Mouse (Mus musculus): Measurements from ENCODE around the gene Hmga2. TPM values are rescaled to one million over a fixed set of nuclear protein-coding genes. Genes with fewer than 3 reads are reported as not detected.
A peak's percentile ranks its signal among the peaks of the same experiment; 100 is the strongest.

Gene Hmga2
- total RNA-seq, 2 experiments from 2014 or later, result not detected

DNA sequence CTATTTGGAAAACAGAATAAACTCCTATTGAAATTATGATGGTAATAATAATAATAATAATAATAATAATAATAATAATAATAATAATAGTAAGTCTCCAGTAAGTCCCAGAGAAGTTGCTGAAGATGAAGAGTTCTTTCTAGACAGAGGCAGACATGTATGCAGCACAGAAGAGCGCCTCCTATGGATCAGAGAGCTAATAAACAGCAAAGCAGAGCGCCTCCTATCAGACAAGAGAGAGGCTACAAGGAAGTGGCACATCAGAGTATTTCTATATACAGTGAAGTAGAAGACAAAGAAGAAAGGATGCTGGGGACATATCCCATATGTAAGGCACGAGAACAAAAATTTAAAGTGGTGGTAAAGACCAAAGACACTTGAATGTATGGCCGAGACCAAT lies 70.9 kb downstream of the Hmga2 start:
- DNase-seq (ENCODE audit: low spot score), result no peak
- intact Hi-C loops (cut with DNase I), result no loop called here

DNA sequence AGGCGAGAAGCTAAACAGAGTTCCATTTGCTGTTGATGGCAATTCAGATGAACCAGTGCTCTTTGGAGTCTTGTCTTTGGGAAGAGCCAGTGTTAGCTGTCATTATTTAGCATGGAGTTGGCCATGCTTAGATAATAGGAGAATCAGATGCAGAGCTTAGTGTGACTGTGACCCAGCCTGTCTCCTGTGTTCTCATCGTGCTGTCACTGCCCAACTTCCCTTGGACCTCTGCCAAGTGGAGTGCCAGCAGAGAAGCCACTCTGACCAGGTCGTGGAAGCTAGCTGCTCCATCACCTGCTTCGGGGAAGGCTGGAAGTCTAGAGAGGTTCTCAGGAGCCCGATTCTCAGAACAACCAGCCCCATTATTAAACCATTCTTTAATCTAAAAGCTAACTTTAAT lies 73.3 kb downstream of the Hmga2 start:
- no peak for DNase-seq (ENCODE audit: low spot score)
- intact Hi-C loops (cut with DNase I), result no loop called here

DNA sequence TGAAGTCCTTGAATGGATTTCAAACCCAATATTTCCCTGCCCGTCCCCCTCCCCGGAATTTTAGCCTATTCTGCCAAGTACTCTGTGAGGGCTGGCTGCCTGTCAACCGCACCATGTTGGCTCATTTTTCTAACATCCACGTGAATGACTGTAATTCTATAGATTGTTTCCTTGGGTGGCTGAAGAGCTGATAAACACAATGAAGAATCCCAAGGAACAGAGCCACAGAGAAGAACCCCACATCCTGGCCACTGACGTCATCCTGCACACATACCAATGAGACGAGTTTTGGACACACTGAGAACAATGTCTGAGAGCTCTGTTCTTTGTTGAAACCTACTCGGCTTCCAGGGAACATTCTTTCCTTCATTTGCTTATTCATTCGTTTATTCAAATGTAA lies 74.5 kb downstream of the Hmga2 start:
- intact Hi-C loops (cut with DNase I), result no loop called here
- DNase-seq (ENCODE audit: low spot score), result no peak

DNA sequence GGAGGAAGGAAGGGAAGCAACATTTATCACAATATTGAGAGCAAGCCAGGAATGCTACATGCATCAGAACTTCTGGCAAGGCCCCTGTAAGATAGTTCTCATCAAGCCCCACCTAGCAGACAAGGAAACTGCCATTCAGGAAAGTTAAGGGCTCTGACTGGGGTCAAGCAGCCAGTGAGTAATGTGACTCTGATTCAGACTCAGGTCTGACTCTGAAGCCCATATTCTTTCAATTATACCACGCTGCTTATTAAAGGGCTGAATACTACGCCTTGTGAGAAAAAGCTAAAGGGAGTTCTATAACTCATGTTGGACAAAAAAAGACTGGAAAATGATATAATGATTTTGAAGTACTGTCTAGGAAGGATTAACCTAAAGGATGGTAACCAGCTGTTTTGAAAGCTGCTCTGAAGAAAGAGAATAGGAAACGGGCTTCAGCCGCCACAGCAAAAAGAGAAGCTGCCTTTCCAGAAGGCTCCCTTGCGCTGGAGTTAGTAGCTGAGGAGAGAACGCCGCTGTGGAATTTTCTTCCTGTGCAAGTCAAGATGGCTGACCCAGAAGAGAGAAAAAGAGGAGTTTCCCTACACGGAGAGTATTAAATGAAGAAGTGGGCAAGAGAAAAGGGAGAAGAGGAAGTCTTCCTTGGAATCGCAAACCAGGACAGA lies 76.3 kb downstream of the Hmga2 start:
- intact Hi-C loops (cut with DNase I), result no loop called here
- no peak for DNase-seq (ENCODE audit: low spot score)

DNA sequence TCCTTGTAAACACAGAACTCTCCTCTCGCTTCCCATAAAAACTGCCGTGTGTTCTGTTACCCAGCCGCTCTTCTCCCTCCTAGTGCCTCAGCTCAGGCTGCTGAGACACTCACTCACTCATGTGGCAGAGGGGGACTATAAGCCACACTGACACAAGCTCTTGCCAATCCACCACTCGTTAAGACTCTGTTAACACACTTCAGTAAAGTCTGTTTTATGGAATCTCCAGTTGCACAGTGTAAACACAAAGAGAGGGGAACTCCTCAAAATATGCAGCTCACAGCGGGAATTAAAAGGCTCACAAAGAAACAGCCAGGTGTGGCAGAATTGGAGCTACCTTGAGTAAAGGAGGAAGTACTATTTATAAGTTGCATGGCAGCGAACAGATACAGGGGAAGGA lies 77.5 kb downstream of the Hmga2 start:
- no peak for DNase-seq (ENCODE audit: low spot score)
- intact Hi-C loops (cut with DNase I), result no loop called here

DNA sequence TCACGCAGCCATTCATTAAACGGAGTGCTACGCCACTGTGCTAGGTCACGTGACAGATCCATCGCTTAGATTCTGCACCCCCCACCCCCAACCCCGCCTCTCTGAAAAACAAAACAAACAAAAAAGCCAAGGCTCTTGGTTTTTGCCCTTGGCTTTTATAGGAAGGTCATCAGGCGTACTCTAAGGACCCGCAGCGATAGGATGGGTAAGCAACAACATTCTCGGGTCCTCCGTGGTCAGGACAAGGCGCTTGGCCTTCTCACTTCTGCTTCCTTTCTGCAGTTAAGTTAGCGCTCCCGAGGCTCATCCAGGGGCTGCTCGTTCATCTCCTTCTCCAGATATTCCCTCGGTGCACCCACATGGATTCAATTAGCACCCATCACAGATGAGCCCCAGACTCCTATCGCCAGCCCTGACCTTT lies 79.0 kb downstream of the Hmga2 start:
- no peak for DNase-seq (ENCODE audit: low spot score)
- intact Hi-C loops (cut with DNase I), result no loop called here

DNA sequence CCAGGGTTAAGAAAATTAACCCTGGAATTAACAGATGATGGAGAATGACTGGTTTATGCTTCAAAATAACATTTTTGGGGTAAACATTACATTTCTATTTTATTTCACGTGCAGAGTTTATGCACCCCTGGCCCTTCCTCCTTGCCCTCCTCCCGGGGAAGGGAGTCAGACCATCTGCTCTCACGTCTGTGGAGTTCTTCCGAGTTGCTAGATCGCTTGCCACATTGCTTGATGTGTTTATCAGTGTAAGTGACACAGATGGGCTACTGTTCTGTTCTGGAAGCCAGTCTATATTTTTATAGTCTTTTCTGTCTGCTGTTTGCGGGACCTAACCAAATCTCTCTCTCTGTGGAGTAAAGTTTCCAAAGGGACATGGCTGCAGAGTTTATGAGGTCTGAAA lies 80.7 kb downstream of the Hmga2 start:
- intact Hi-C loops (cut with DNase I), result no loop called here

DNA sequence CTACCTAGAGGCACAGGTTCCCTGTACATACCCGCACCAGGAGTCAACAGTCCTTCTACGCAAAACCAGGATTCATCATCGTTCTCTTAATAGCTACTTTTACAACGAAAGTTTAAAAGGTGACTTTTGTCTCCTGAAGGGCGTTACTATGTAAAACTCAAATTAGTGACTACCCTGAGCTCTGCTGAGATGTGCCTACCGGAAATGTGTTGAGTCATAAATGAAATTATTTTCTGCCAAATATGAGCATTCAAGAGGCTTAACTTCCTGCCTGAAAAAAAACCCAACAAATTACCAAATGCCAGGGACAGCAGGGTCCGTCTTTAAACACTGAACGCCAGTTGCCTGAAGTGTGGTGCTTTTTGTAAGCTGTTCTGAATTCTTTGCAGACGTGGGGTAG lies 81.5 kb downstream of the Hmga2 start:
- no peak for DNase-seq (ENCODE audit: low spot score)
- intact Hi-C loops (cut with DNase I), result no loop called here

More for the DNA sequence above, 80.7 kb downstream of the Hmga2 start:
- no peak for DNase-seq (ENCODE audit: low spot score)

DNA sequence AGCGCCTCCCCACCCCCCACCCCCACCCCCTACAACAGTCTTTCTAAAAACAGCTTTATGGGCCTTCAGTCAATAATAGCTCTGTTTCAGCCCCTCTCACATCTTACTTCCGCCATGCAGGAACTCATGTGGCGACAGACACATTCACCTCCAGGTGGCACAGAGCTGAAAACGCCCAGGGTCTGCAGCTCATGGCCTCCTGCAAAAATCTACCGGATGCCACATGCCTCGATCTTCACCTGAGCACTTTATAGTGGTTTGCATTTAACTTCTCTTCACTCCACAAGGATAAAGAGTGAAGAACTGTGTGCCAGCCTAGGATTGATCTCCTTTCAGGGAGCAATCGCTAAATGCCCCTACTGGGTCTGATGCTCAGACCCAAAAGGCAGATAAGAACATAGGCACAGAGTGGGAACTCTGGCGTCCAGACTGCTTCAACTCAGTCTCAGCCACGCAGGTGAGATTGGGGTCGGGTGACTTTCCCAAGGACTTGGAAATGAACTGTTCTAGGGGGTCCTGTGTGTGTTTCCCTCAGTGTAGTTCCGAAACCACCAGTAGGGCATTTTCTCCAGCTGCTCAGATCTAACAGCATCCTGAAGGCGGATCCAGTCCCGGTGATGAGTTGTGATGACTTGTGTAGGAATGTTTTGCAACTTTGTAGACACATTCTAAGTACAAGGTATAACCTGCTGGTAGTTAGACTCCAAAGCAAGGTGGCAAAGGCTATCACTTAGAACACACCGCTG lies 84.1 kb downstream of the Hmga2 start:
- intact Hi-C loops (cut with DNase I), result no loop called here
- DNase-seq (ENCODE audit: low spot score), result no peak

DNA sequence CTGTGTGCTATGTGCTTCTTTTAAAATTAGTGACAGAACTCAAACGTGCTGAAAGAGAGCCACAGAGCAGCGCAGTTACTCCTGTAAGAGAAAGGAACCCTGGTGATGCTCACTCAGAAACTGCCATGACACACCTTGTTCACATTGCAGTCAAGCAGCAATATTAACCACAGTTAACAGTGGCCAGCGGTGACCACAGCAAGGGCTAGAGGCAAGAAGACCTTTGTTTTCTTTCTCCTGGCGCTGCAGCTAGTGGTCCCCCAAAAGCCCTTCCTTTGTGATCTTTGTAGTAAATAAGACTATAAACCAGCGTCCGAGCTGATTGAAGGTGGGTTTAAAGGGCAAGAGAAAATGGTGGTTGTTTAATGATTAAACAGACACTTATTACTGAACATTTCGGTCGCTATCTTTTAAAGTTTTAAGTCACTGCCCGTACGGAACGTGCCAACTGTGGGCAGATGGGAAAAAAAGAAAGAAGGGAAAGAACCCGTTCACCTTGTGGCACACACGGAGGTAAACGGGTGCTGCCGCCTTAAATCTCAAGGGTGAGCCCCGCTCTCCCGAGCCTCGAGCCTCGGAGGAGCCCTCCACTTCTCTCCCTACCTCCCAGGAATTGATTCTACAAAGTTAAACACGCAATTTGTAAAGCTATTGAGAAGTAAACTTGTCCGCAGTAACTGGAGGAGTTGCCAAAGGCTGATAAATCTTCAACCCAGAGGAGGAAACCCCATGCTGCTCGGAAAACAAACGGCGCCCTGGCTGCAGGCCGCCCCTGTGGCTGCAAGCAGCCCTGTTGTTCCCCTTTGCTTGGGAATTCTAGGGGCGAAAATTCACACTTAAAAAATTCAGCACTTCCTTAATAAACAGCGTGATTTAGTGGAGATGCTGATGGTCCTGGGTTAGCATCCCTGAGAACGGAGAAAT lies 85.1 kb downstream of the Hmga2 start:
- no peak for DNase-seq (ENCODE audit: low spot score)
- intact Hi-C loops (cut with DNase I), result no loop called here

DNA sequence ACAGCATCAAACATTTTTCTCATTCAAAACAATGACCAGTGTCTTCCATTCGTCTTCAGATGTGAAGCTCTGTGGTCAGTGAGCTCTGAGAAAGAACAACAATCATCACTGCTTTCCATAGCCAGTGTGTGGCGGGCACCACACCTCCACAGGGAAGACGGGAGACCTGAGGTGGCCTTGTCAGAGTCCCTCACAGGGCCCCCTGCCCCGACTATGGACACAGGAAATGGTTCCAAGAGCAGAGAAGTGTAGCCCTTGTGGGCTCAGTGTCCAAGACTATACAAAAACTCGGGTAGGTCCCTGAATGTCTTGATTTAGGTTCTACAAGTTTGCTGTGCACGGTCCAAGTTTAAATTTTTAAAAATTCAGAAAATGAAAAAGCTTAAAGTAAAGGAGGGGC lies 86.6 kb downstream of the Hmga2 start:
- DNase-seq (ENCODE audit: low spot score), result no peak
- intact Hi-C loops (cut with DNase I), result no loop called here

DNA sequence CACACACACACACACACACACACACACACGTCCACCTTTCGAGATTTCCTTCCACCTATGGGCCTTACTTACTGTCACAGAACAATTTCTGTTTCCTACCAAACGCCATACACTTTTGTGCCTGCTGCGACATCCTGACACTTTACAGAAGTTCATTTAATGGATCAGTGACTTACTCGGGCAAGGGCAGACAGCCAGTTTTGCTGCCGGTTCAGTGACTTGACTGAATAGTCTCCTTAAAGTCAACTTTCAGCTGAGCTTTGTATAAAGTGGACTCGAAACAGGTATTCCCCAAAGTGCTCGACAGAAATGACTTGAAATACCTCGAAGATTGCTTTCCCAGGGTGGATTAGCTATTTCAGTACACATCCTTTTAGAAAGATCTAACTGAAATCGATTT lies 87.3 kb downstream of the Hmga2 start:
- intact Hi-C loops (cut with DNase I), result no loop called here
- no peak for DNase-seq (ENCODE audit: low spot score)

DNA sequence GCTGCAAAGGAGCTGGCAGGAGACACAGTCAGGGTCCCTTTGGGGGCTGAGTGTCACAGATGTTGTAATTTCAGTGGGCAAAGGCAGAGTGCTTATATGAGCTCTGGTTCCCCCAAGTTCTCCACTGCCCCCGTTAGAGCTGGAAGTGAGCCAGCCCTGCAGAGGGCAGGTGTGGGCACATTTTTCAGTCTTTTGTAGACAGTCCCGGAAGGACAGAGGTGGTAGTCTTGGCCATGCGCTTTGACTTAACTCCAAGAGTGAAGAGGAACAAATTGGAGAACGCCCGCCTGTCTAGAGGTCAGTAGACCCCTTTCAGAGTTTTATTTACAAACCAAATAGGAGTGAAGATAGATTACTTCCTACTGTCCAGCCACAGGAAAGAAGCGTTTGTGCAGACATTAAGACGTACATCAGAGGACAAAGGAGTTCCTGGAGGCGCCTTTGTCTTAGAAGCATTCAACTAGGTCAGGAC lies 87.8 kb downstream of the Hmga2 start:
- intact Hi-C loops (cut with DNase I), result no loop called here

DNA sequence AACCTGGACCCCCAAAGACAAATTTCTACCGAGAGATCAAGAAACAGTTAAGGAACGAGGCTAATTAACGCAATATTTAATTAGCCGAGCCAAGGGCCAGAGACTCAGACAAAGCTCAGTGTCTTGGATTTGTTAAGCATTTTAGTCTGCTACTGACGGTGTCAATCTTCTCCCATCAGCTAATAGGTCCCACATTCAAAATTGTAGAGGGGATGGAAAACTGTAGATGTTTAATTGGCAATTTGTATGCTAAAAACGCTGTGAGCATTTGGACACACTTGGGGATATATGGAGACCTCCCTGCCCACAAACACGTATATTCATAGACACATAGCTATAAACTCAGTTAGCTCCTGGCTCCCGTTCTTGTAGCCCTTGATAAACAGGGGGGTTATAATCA lies 89.2 kb downstream of the Hmga2 start:
- intact Hi-C loops (cut with DNase I), result no loop called here
- DNase-seq (ENCODE audit: low spot score), result no peak

More for the DNA sequence above, 87.8 kb downstream of the Hmga2 start:
- no peak for DNase-seq (ENCODE audit: low spot score)

DNA sequence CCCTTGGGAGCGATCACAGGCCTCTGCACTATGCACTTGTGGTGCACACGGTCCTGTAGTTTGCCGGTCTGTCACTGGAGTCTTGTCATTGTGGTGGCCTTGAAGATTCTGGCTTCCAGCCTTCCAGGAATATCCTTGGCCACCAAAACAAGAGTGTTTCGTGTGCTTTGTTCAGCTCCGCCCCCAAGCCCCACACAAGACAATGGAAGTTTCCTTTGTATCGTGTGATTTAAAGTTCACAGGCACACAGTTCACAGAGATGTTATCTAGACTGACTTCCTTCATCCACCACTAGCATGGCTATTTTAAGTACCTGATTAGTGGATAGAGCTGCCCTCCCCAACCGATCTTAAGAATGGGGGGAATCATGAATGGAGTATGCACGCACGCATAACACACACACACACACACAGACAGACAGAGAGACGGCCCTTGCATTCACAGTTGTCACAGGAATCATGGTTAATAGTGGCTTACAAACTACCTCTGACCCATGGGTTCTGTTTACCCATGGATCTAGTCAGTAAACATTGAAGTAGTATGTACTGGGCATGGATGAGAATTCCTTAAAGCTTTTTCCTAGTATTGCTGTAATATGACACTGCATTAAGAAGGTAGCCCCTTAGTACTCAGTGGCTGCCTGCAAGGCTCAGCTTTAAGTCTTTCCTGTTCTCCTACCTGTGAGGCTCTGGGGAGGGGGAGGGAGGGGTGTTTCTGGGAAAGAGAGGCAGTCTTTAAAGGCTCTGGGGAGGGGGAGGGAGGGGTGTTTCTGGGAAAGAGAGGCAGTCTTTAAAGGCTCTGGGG lies 91.3 kb downstream of the Hmga2 start:
- no peak for DNase-seq (ENCODE audit: low spot score)
- intact Hi-C loops (cut with DNase I), result no loop called here

DNA sequence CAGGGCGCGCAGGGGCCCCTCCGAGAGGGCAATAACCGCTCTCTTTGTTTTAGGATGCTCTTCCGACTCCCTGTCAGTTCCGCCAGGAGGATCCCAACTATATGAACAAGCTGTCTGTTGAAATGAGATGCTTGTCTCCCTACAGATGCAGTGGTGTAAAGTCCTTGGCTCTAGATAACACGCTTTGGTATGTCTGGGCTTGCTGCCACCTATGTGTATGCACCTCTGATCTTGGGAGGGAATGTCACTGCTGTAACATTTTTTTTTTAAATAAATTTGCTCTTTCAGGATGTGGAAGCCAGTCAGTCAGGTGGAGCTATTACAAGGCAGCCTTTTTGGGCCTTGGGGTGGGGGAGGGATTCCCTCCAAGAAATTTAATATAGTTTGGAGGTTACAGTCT lies 92.2 kb downstream of the Hmga2 start:
- intact Hi-C loops (cut with DNase I), result no loop called here
- DNase-seq (ENCODE audit: low spot score), result no peak

DNA sequence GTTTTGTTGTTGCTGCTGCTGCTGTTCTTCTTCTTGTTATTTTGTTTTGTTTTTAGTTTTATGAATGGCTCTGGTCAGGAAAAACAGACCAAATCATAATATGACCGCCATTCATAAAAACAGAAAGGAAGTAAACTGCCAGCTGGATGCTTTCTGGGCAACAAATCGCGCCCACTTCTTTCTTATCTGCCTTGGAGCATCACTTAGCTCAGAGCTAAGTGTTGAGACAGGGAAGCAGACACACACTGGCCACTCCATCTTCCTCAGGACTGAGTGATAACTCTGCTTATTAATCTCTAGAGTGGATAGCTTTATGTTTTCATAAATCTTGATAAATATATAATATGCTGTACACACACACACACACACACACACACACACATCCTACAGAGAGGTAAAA lies 98.5 kb downstream of the Hmga2 start:
- DNase-seq (ENCODE audit: low spot score), result no peak
- intact Hi-C loops (cut with DNase I), result no loop called here

DNA sequence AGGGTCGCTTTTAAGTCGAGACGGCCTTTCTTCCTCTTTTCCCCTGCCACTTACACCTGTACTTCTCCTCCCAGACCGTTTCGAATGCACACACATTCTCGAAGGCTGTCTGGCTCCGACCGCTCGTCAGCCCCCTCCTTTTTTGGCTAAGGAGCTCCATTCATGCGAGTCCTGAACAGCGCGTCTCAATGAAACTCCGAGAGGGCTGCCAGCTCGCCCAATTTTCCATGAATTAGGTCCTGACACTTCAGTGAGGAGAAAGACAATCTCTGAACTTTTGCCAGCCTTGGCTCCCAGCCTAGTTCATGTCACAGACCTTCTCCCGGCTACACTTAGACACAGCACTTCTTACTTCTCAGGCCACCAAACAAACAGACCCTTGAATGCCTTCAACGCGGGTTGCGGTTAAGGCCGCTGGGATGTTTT lies 98.9 kb downstream of the Hmga2 start:
- peak; percentile 45 for DNase-seq (ENCODE audit: low spot score)
- intact Hi-C loops (cut with DNase I), result no loop called here

DNA sequence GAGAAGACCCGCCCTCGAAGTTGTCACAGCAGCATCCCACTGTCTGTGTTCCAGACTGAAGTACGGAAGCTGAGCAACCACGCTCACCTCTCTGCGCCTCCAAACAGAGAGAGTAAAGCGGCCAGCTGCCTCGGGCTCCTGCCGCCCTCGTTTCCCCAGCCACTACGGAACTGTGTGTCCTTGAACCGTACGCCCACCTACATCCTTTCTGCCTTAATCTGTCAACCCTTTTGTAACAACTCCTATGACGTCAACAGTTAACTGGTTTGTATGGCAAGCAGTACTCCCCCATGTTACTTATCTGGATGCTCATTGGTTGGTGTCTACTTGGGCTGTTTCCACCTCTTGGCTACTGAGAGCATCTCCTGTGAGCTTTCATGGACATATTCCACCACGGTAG lies 100.8 kb downstream of the Hmga2 start:
- intact Hi-C loops (cut with DNase I), result no loop called here
- no peak for DNase-seq (ENCODE audit: low spot score)

DNA sequence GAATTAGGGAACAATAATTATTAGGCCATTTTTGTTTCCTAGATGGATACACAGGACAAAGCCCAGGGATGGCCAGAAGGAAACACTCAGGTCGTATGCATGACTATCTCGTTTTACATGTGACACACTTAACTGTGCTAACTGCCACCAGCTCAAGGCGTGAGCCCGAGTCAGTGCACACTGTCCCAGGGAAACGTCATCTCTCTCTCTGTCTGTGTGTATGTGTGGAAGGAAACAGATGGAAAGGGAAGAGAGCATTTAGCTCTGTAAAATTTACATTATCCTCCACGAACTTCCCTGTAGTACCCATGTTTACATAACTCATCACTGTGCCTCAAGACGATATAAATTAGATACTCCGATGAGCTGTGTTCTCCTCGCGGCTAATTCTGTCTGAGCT lies 105.1 kb downstream of the Hmga2 start:
- intact Hi-C loops (cut with DNase I), result no loop called here
- DNase-seq (ENCODE audit: low spot score), result no peak

Data from heart, postnatal 25 days (tissue).